Mouse (Mus musculus) sigmoid colon, adult 10 weeks (tissue): Measurements from ENCODE around the gene Map10. TPM values are rescaled to one million over a fixed set of nuclear protein-coding genes. Genes with fewer than 3 reads are reported as not detected.

Experiments used
- polyA plus RNA-seq: library from polyadenylated mRNA; stranded (reverse); fragments of 350-450 nt; fragmentation: Illumina TruSeq; extraction: RNeasy Lipid Tissue Mini Kit (QIAGEN cat#74804); gene quantifications from one replicate; pipeline ENCODE4 v1.2.3, GENCODE M21; 2014; ENCODE audit warnings: low read depth, low replicate concordance

Gene Map10
- 5.0 TPM for polyA plus RNA-seq

DNA sequence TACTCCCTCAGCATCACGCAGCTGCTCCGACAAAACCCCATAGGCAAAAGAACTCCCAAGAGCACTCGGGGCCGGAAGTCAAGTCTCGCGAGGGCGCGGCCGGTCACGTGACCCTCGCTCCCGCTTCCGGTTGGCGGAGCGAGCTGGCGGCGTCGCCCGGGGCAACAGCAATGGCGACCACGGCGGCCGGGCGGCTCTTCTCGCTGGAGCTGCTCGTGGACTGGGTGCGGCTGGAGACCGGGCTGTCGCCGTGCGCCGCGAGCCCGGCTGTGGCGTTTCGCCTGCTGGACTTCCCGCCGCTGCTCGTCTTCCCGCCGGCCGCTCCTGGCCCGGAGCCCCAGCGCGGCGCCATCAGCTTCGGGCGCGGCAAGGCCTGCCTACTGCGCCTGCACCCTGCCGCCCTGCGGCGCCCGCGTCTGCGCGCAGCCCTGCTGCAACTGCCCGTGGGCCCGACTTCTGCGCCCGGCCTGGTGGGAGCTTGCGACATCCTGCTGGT is at the start of gene Map10:
Gene Map10 (plus strand): TSS at position 119 of the 496 bp plus-strand sequence.

Other genes with a start within 250 kb of the Map10 start
- 1.5 TPM for gene Sipa1l2, start 100.0 kb upstream of the Map10 start, polyA plus RNA-seq
- 12.4 TPM for gene Ntpcr, start 60.1 kb downstream of the Map10 start, polyA plus RNA-seq
- gene Pcnx2, start 228.5 kb downstream of the Map10 start, polyA plus RNA-seq, result not detected
- 17.1 TPM for gene Map3k21, start 240.6 kb downstream of the Map10 start, polyA plus RNA-seq